ENCODE assay signal across 8 mouse cellular contexts in the genomic region with DNA sequence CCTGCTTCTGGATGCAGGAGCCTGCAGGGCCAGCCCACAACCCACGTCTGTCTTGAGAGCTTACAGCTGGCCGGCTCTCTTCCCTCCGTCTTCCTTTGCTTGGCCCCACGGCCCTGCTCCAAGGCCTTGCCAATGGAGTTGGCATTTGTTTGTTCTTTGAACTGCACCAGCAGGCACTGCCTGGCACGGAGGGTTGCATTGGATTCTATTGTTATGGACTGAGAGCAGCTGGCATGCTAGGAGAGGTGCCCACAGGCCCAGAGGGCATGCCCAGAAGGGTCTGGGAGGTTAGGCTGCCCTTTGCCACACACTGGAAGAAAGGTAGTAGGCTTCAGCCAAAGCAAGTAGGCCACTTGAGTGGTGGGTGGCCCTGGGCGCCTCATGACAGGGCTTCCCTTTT. TPM values are rescaled to one million over a fixed set of nuclear protein-coding genes. Genes with fewer than 3 reads are reported as not detected.
DNase-seq lines count a peak whose midpoint lies in the region; ATAC-seq and TF ChIP-seq lines count a peak whose summit lies in the region.

No protein-coding gene starts in this region.

- H3K36me3 ChIP-seq in limb, embryonic 11.5 days (ENCODE audit: control insufficient read depth, insufficient read depth, low read length) = no peaks in the 10 kb centered on the region; the same call in 1 of the 2 replicates
- H3K36me3 ChIP-seq in limb, embryonic 10.5 days = peaks cover 34% of the 10 kb centered on the region
- peaks cover 11% of the 10 kb centered on the region for H3K36me3 ChIP-seq in midbrain, embryonic 16.5 days (ENCODE audit: control insufficient read depth, insufficient read depth, low read length)

- no peaks in the 10 kb centered on the region for H3K9me3 ChIP-seq in limb, embryonic 11.5 days (ENCODE audit: control insufficient read depth, low read length)
- no peaks in the 10 kb centered on the region for H3K9me3 ChIP-seq in limb, embryonic 10.5 days (replicated peaks)
- no peaks in the 10 kb centered on the region for H3K9me3 ChIP-seq in midbrain, embryonic 16.5 days (replicated peaks; ENCODE audit: control insufficient read depth, low read length, poor library complexity, severe bottlenecking)

- TF ChIP-seq CTCF in bone marrow, adult 2 months (IDR thresholded peaks at IDR 0.05; ENCODE audit: control insufficient read depth, insufficient read depth, low read length) = no peak

- DNase-seq in limb, embryonic 11.5 days (ENCODE audit: low spot score) = no peak
- no peak for DNase-seq in limb, embryonic 10.5 days (ENCODE audit: low spot score)
- peak; percentile 66 to 68 for DNase-seq in cerebellum, postnatal 36 days
- peak; percentile 58 for DNase-seq in kidney, postnatal 10 days
- DNase-seq in embryo, embryonic 10.5 days (ENCODE audit: low spot score) = no peak

- H3K4me2 ChIP-seq in limb, embryonic 11.5 days (ENCODE audit: low read depth, severe bottlenecking) = no peak overlapping the region
- no peak overlapping the region for H3K4me2 ChIP-seq in midbrain, embryonic 16.5 days (ENCODE audit: low read length)

- 0 out of 2 replicates have a peak, but pooled peaks cover 3% of the 10 kb centered on the region for H3K4me1 ChIP-seq in limb, embryonic 11.5 days (ENCODE audit: control insufficient read depth, insufficient read depth, low read length)
- H3K4me1 ChIP-seq in limb, embryonic 10.5 days = peaks cover 23% of the 10 kb centered on the region
- peaks cover 8% of the 10 kb centered on the region for H3K4me1 ChIP-seq in bone marrow, adult 2 months (ENCODE audit: control insufficient read depth, insufficient read depth, low read length)
- peaks cover 13% of the 10 kb centered on the region; the same call in 1 of the 2 replicates for H3K4me1 ChIP-seq in midbrain, embryonic 16.5 days (ENCODE audit: control insufficient read depth, insufficient read depth, low read length)

- ATAC-seq in limb, embryonic 11.5 days (ENCODE audit: insufficient number of reproducible peaks, low FRiP score, low TSS enrichment, low read depth) = no peak
- no peak for ATAC-seq in midbrain, embryonic 16.5 days
- no peak for ATAC-seq in granulocyte monocyte progenitor cell, adult 5-6 weeks (replicated peaks; ENCODE audit: poor library complexity, severe bottlenecking)

- 64% methylated on average over 6 of the region's 6 CpGs for WGBS in limb, embryonic 11.5 days
- WGBS in limb, embryonic 10.5 days = 73% methylated on average over 6 of the region's 6 CpGs
- WGBS in bone marrow, adult 2 months = 47% methylated on average over 6 of the region's 6 CpGs
- 56% methylated on average over 6 of the region's 6 CpGs for WGBS in midbrain, embryonic 16.5 days

- no peak overlapping the region for H3K4me3 ChIP-seq in limb, embryonic 11.5 days (ENCODE audit: low read depth, low read length)
- no peak overlapping the region for H3K4me3 ChIP-seq in limb, embryonic 10.5 days
- no peak overlapping the region for H3K4me3 ChIP-seq in bone marrow, adult 2 months (replicated peaks; ENCODE audit: control insufficient read depth, low read depth, low read length)
- no peak overlapping the region for H3K4me3 ChIP-seq in midbrain, embryonic 16.5 days (ENCODE audit: low read depth, low read length)

- H3K27ac ChIP-seq in limb, embryonic 11.5 days (replicated peaks; ENCODE audit: low read depth, low read length) = peak overlapping the region; percentile 21; the same call in 1 of the 2 replicates
- no peak overlapping the region for H3K27ac ChIP-seq in limb, embryonic 10.5 days
- peak overlapping the region; percentile 24 for H3K27ac ChIP-seq in bone marrow, adult 2 months (ENCODE audit: control insufficient read depth, insufficient read depth, low read depth, low read length, poor library complexity)
- peak overlapping the region; percentile 8; the same call in 1 of the 2 replicates for H3K27ac ChIP-seq in midbrain, embryonic 16.5 days (ENCODE audit: low read length)

- no peak overlapping the region for H3K9ac ChIP-seq in limb, embryonic 11.5 days (ENCODE audit: low read length)
- no peak overlapping the region for H3K9ac ChIP-seq in midbrain, embryonic 16.5 days (ENCODE audit: low read depth, low read length)

- no peak for TF ChIP-seq POLR2A in bone marrow, adult 2 months (IDR thresholded peaks at IDR 0.05; ENCODE audit: borderline replicate concordance, control insufficient read depth, low read depth, low read length)

- no peaks in the 10 kb centered on the region for H3K27me3 ChIP-seq in limb, embryonic 11.5 days (ENCODE audit: control insufficient read depth, insufficient read depth, low read length)
- peaks cover 16% of the 10 kb centered on the region for H3K27me3 ChIP-seq in limb, embryonic 10.5 days (ENCODE audit: low read depth, poor library complexity, severe bottlenecking)
- H3K27me3 ChIP-seq in midbrain, embryonic 16.5 days (ENCODE audit: control insufficient read depth, insufficient read depth, low read depth, low read length) = no peaks in the 10 kb centered on the region

RNA-seq across cellular contexts. Expression of gene Slc48a1, which starts 10.5 kb away (rescaled TPM):
- 20.0 and 24.8 TPM in 2 replicates for polyA plus RNA-seq in limb, embryonic 11.5 days (2014; fragmentation: Nextera tagmentation; extraction: Ambion mirVana)
- polyA plus RNA-seq in limb, embryonic 10.5 days (2016; fragmentation: Nextera tagmentation; extraction: Ambion mirVana) = 17.0 and 23.5 TPM in 2 replicates
- 62.3 and 67.5 TPM in 2 replicates for polyA plus RNA-seq in bone marrow, adult 2 months (2011; ENCODE audit: insufficient read depth, insufficient read length, low replicate concordance, missing spikeins)
- 92.1 and 100 TPM in 2 replicates for polyA plus RNA-seq in midbrain, embryonic 16.5 days (2015; fragmentation: Nextera tagmentation; extraction: Ambion mirVana)
- 97.0 and 99.2 TPM in 2 replicates for total RNA-seq in granulocyte monocyte progenitor cell, adult 5-6 weeks (2014; fragmentation: Nextera tagmentation)
- total RNA-seq in granulocyte monocyte progenitor cell, adult 5-6 weeks (2017) = 67.6 and 71.6 TPM in 2 replicates

RNA-seq across cellular contexts. Expression of gene Rapgef3, which starts 21.0 kb away (rescaled TPM):
- polyA plus RNA-seq in limb, embryonic 11.5 days (2014; fragmentation: Nextera tagmentation; extraction: Ambion mirVana) = 3.4 and 3.9 TPM in 2 replicates
- 6.4 and 6.7 TPM in 2 replicates for polyA plus RNA-seq in limb, embryonic 10.5 days (2016; fragmentation: Nextera tagmentation; extraction: Ambion mirVana)
- polyA plus RNA-seq in bone marrow, adult 2 months (2011; ENCODE audit: insufficient read depth, insufficient read length, low replicate concordance, missing spikeins) = 15.3 and 17.0 TPM in 2 replicates
- polyA plus RNA-seq in midbrain, embryonic 16.5 days (2015; fragmentation: Nextera tagmentation; extraction: Ambion mirVana) = 19.7 and 21.3 TPM in 2 replicates
- 8.4 and 33.0 TPM in 2 replicates for total RNA-seq in granulocyte monocyte progenitor cell, adult 5-6 weeks (2014; fragmentation: Nextera tagmentation)
- 11.9 and 19.1 TPM in 2 replicates for total RNA-seq in granulocyte monocyte progenitor cell, adult 5-6 weeks (2017)

RNA-seq across cellular contexts. Expression of gene Hdac7, which starts 55.5 kb away (rescaled TPM):
- 25.4 and 26.8 TPM in 2 replicates for polyA plus RNA-seq in limb, embryonic 11.5 days (2014; fragmentation: Nextera tagmentation; extraction: Ambion mirVana)
- polyA plus RNA-seq in limb, embryonic 10.5 days (2016; fragmentation: Nextera tagmentation; extraction: Ambion mirVana) = 28.5 and 32.1 TPM in 2 replicates
- 34.1 and 37.8 TPM in 2 replicates for polyA plus RNA-seq in bone marrow, adult 2 months (2011; ENCODE audit: insufficient read depth, insufficient read length, low replicate concordance, missing spikeins)
- polyA plus RNA-seq in midbrain, embryonic 16.5 days (2015; fragmentation: Nextera tagmentation; extraction: Ambion mirVana) = 28.6 and 31.5 TPM in 2 replicates
- total RNA-seq in granulocyte monocyte progenitor cell, adult 5-6 weeks (2014; fragmentation: Nextera tagmentation) = 33.3 and 52.1 TPM in 2 replicates
- 3.5 and 6.1 TPM in 2 replicates for total RNA-seq in granulocyte monocyte progenitor cell, adult 5-6 weeks (2017)

RNA-seq across cellular contexts. Expression of gene Endou, which starts 57.7 kb away (rescaled TPM):
- polyA plus RNA-seq in limb, embryonic 11.5 days (2014; fragmentation: Nextera tagmentation; extraction: Ambion mirVana) = 0.25 TPM in 1 of 2 replicates, not detected in the other
- 0.16 and 0.26 TPM in 2 replicates for polyA plus RNA-seq in limb, embryonic 10.5 days (2016; fragmentation: Nextera tagmentation; extraction: Ambion mirVana)
- 2.3 and 7.3 TPM in 2 replicates for polyA plus RNA-seq in bone marrow, adult 2 months (2011; ENCODE audit: insufficient read depth, insufficient read length, low replicate concordance, missing spikeins)
- 0.14 and 0.23 TPM in 2 replicates for polyA plus RNA-seq in midbrain, embryonic 16.5 days (2015; fragmentation: Nextera tagmentation; extraction: Ambion mirVana)
- total RNA-seq in granulocyte monocyte progenitor cell, adult 5-6 weeks (2014; fragmentation: Nextera tagmentation) = 0.53 and 2.8 TPM in 2 replicates
- 1.7 and 2.2 TPM in 2 replicates for total RNA-seq in granulocyte monocyte progenitor cell, adult 5-6 weeks (2017)

Comparison
In these comparisons a context has a peak if more than half of its experiments do, and no peak if none do; other contexts are left out.
1. DNase-seq: peak in cerebellum, postnatal 36 days (2 of 2) and kidney, postnatal 10 days (single experiment); none in limb, embryonic 11.5 days (single experiment), limb, embryonic 10.5 days (single experiment) and embryo, embryonic 10.5 days (single experiment).